Mouse (Mus musculus): ENCODE results near the gene Celsr3. TPM values are rescaled to one million over a fixed set of nuclear protein-coding genes. Genes with fewer than 3 reads are reported as not detected.

Celsr3 gene
- polyA plus RNA-seq (2016; fragmentation: Nextera tagmentation; extraction: Ambion mirVana): 3.1 and 5.0 TPM in 2 replicates

DNA sequence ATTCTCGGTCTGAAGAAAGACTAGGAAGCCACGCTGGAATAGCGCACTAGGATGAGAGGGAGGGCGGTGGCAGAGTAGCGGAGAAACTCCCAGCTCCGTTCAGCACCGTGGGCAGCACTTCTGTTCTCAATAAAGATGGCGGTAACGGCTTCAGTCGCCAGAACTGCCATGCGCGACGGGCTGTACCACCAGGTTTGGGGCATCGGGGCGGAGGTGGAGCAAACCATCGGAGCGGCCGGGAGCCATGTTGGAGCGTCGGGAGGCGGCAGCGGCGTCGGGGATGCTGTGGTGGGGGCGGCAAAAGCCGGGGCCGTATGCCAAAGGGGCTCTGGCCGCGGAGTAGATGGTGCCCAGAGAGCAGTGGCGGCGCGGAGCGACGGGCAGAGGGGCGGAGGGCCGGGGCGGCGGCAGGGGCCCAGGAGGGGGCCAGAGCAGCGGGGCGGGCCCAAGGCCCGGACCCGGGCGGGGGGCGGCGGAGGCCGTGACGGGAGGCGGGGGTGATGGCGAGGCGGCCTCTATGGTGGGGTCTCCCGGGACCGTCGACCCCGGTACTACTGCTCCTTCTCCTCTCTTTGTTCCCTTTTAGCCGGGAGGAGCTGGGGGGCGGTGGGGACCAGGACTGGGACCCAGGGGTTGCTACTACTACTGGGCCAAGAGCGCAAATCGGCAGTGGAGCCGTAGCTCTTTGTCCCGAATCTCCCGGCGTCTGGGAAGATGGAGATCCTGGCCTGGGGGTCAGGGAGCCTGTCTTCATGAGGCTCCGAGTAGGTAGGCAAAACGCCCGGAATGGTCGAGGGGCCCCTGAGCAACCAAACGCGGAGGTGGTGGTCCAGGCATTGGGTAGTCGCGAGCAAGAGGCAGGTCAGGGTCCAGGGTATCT, at the start of gene Celsr3:
TSS of gene Celsr3 (plus strand) at position 501 of the 880 bp plus-strand sequence.
- Histone ChIP-seq H3K27ac (replicated peaks) (peak within 1 kb of the TSS; percentile 82), H3K36me3 (peaks cover 29% of the 10 kb centered on the region; the same call in 1 of the 2 replicates), H3K4me3 (peak within 1 kb of the TSS; percentile 68), H3K27me3 (ENCODE audit: low read depth, poor library complexity, severe bottlenecking) (peaks cover 84% of the 10 kb centered on the region), H3K9me3 (replicated peaks) (no peaks in the 10 kb centered on the region), H3K4me1 (peaks cover 46% of the 10 kb centered on the region)
- 2% methylated on average over 69 of the region's 70 CpGs for WGBS
- peak; percentile 89 for DNase-seq (ENCODE audit: low spot score)

DNA sequence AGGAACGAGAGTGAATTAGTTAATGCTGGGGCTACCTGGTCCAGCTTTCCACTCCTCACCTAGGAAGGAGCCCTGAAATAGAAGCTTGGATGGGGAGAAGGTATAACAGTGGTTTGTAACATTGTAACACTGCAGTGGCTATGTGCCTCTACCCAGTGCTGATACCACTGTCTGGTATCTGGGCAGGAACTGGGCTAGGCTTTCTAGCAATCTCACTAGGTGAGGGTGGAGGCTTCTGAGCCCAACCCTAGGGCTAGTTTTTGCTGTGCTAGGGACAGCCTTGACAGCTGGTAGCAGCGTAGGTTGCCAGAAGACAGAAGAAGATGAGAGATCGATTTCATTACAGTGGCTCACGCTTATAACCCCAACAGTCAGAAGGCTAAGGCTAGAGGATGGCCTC, 49.5 kb upstream of the Celsr3 start:
- peaks cover 38% of the 10 kb centered on the region for H3K4me1 ChIP-seq
- H3K4me3 ChIP-seq: no peak overlapping the region
- 95% methylated on average over 4 of the region's 4 CpGs for WGBS
- peaks cover 8% of the 10 kb centered on the region for H3K9me3 ChIP-seq (replicated peaks)
- no peaks in the 10 kb centered on the region for H3K27me3 ChIP-seq (ENCODE audit: low read depth, poor library complexity, severe bottlenecking)
- no peak for DNase-seq (ENCODE audit: low spot score)
- H3K36me3 ChIP-seq: no peaks in the 10 kb centered on the region
- no peak overlapping the region for H3K27ac ChIP-seq (replicated peaks)

DNA sequence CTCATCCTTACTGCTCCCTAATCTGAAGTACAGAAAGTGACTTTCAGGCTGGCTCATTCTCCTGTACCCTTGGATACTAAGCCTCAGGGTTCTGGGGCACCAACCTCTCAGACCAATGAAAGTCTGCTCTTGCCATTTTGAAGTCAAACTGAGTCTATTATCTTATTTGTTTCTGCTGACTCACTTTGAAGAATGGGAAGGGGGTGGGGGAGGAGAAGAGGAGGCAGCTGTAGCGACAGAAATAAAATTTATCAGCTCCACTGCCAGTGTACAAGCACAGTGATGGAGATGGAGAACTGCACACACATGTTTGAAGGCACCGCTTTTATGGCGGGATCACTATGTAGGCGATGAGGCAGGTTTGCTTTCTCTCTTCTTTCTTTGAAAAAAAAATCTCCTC, 48.8 kb upstream of the Celsr3 start:
- WGBS: 84% methylated on average over 4 of the region's 4 CpGs
- Histone ChIP-seq H3K36me3 (no peaks in the 10 kb centered on the region), H3K27me3 (ENCODE audit: low read depth, poor library complexity, severe bottlenecking) (no peaks in the 10 kb centered on the region), H3K4me1 (peaks cover 44% of the 10 kb centered on the region), H3K27ac (replicated peaks) (no peak overlapping the region), H3K4me3 (no peak overlapping the region), H3K9me3 (replicated peaks) (peaks cover 8% of the 10 kb centered on the region)
- DNase-seq (ENCODE audit: low spot score): no peak

DNA sequence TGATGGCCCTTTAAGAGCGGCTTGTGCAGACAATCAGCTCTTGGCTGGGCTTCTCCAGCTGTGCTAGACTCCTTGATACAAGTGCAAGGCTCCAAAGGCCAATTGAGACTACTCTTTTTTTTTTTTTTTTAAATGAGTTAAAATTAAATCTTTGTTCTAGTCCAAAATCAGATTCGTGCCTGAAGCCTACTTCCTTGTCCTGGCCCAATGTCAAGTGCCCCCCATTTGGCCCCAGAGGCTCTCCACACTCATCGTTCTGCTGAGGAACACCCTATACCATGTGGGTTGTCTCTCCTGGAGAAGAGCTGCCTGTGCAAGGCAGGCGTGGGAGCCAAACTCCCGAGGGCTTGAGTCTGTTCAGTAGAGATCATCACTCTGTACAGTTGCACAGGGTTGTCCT, 45.2 kb upstream of the Celsr3 start:
- peaks cover 1% of the 10 kb centered on the region; the same call in 1 of the 2 replicates for H3K36me3 ChIP-seq

DNA sequence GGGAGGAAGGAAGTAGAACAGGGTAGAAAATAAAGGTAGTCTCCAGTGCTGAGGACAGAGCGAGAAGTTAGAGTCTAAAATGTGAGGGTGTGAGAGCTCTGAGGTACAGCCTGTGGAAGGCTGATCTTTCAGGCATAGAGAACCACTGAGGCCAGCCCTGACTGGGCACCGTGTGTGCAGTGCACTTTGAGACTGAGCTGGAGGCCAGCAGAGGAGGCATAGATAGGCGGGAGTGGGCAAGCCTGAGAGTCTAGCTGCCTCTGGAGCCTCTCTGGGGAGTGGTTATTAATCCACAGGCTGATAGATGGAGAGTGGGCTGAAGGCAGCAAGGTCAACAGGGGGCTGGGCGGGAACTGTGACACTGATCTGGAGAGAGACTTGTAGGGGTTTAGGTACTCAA, 44.2 kb upstream of the Celsr3 start:
- WGBS: 74% methylated on average over 4 of the region's 4 CpGs
- no peak for DNase-seq (ENCODE audit: low spot score)
- Histone ChIP-seq H3K4me1 (peaks cover 57% of the 10 kb centered on the region), H3K4me3 (no peak overlapping the region), H3K27ac (replicated peaks) (peak overlapping the region; percentile 98; the same call in 1 of the 2 replicates), H3K9me3 (replicated peaks) (no peaks in the 10 kb centered on the region), H3K36me3 (peaks cover 11% of the 10 kb centered on the region), H3K27me3 (ENCODE audit: low read depth, poor library complexity, severe bottlenecking) (no peaks in the 10 kb centered on the region)

More for the DNA sequence above, 45.2 kb upstream of the Celsr3 start:
- H3K27ac ChIP-seq (replicated peaks): no peak overlapping the region
- H3K27me3 ChIP-seq (ENCODE audit: low read depth, poor library complexity, severe bottlenecking): no peaks in the 10 kb centered on the region
- no peak overlapping the region for H3K4me3 ChIP-seq
- WGBS: 81% methylated on average over 5 of the region's 5 CpGs
- no peak for DNase-seq (ENCODE audit: low spot score)
- no peaks in the 10 kb centered on the region for H3K9me3 ChIP-seq (replicated peaks)
- H3K4me1 ChIP-seq: peaks cover 56% of the 10 kb centered on the region

DNA sequence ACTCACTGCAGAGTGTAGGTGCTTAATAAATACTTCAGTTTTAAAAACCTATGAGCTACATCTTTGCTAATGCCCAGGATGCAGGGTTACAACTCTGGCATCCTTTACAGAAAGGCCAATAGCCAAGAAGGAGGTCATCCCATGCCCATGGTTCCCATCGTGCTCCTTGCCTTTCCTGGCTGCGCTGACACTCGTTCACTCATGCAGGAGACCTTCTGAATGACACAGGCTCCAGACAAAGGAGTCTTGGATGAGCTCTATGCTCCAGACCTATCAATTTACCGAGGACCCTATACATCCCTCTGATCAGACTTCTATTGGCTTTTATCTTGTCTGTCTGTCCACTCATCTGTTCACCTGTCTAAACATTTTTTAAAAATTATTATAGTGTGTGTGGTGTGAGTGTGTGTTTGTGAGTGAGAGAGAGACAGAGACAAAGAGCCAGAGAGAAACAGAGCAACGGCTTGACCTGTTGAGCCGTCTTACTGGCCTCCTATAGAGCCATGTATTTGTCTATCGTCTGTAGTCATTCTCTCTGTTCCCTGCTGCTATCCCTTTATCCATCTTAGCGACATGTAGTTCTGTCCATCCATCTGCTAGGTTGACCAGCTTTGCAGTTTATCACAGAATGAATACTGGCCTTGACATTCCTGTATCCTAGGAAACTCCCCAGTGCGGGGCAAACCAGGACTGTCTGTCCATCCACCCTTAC, 43.1 kb upstream of the Celsr3 start:
- peak overlapping the region; percentile 98 for H3K27ac ChIP-seq (replicated peaks)
- H3K36me3 ChIP-seq: peaks cover 19% of the 10 kb centered on the region
- no peaks in the 10 kb centered on the region for H3K27me3 ChIP-seq (ENCODE audit: low read depth, poor library complexity, severe bottlenecking)
- peaks cover 64% of the 10 kb centered on the region for H3K4me1 ChIP-seq
- 18% methylated on average over 9 of the region's 9 CpGs for WGBS
- DNase-seq (ENCODE audit: low spot score): no peak
- H3K4me3 ChIP-seq: peak overlapping the region; percentile 90
- H3K9me3 ChIP-seq (replicated peaks): no peaks in the 10 kb centered on the region

DNA sequence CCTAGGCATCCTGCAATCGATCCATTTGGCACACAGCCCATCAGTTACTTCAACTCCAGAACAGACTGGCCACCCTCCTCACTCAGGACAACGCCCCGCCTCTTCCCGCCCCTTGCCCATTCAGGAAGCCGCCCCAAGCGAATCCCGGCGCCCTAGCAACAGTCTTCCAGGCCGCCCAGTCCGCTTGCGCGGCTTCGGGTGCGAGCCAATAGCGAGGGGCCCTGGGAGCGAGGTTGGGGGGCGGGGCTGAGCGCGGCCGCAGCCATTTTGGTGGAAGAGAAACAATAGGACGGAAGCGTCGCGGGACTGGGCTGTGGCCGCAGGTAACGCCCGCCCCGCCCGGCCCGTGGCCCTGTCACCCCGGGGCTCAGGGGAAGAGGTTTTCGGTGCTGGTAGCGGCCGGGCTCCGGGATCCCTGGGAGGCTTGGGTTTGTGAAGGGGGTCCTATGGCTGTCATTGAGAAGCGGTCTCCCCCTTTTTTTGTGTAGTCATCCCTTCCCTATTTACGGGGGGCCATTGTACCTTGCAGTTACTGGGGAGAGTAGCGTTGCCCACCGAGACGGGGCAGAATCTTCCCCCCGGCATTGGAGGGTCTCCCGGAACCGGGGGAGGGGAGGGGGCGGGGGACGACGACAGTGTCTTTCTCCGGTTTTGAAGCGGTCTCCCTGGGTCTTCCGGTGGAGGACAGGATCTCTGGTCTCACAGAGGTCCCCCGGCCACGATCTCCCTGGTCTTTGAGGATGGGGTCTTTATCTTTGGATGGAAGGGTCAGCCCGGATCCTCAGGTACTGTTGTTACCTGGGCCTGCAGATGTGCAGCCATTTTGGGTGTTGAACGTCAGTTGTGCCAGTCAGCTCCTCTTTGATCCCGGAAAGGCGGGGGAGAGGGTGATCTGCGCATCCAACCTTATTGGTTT, 42.3 kb upstream of the Celsr3 start, which contains the start of gene Ip6k2:
TSS of gene Ip6k2 (plus strand) at position 249 of the 916 bp plus-strand sequence.
- Histone ChIP-seq H3K27ac (replicated peaks) (peak within 1 kb of the TSS; percentile 98), H3K27me3 (ENCODE audit: low read depth, poor library complexity, severe bottlenecking) (no peaks in the 10 kb centered on the region), H3K4me3 (peak within 1 kb of the TSS; percentile 90), H3K36me3 (peaks cover 27% of the 10 kb centered on the region), H3K4me1 (peaks cover 72% of the 10 kb centered on the region), H3K9me3 (replicated peaks) (no peaks in the 10 kb centered on the region)
- peak; percentile 99 for DNase-seq (ENCODE audit: low spot score)
- WGBS: under 1% methylated on average over 56 of the region's 56 CpGs

DNA sequence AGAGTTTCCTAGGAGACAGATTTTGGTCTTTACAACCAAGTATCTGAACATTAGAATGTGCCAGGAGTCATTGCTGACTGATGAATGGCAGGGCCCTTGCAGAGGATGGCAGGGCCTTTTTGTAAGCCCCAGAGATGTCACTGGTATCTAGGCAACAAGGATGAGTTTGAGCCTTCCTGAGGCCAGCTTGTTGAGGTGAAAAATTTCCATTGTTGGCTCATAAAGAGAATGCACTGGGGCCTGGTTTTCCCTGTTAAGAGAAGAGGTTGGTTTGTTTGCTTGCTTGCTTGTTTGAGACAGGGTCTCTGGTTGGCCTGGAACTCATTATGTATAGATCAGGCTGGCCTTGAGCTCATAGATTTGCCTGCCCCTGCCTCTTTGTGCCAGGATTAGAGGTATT, 40.7 kb upstream of the Celsr3 start:
- Histone ChIP-seq H3K4me3 (peak overlapping the region; percentile 90), H3K9me3 (replicated peaks) (no peaks in the 10 kb centered on the region), H3K27ac (replicated peaks) (peak overlapping the region; percentile 98), H3K36me3 (peaks cover 28% of the 10 kb centered on the region), H3K4me1 (peaks cover 87% of the 10 kb centered on the region), H3K27me3 (ENCODE audit: low read depth, poor library complexity, severe bottlenecking) (no peaks in the 10 kb centered on the region)
- peak; percentile 58 for DNase-seq (ENCODE audit: low spot score)

DNA sequence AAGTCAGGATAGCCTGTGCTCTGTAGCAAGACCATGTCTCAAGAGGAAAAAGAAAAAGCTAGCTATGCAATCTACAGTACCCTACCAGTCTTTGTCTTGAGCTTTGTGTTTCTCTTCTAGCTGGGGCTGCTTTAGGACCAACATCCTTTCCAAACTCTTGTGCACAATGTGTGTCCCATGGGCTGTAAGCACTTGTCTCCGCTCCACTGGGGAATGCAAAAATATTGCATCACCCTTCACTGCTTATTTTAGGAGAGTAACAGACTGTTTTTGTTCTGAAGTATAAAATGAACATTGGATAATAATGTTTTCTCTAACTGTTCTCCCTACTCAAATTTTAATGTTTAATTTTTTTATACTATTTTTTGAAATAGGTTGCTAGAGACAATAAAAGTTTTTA, 39.6 kb upstream of the Celsr3 start:
- Histone ChIP-seq H3K9me3 (replicated peaks) (no peaks in the 10 kb centered on the region), H3K27ac (replicated peaks) (no peak overlapping the region), H3K4me1 (peaks cover 84% of the 10 kb centered on the region), H3K4me3 (peak overlapping the region; percentile 90), H3K36me3 (peaks cover 28% of the 10 kb centered on the region), H3K27me3 (ENCODE audit: low read depth, poor library complexity, severe bottlenecking) (no peaks in the 10 kb centered on the region)
- WGBS: 94% methylated on average over 1 of the region's 1 CpGs
- DNase-seq (ENCODE audit: low spot score): no peak

DNA sequence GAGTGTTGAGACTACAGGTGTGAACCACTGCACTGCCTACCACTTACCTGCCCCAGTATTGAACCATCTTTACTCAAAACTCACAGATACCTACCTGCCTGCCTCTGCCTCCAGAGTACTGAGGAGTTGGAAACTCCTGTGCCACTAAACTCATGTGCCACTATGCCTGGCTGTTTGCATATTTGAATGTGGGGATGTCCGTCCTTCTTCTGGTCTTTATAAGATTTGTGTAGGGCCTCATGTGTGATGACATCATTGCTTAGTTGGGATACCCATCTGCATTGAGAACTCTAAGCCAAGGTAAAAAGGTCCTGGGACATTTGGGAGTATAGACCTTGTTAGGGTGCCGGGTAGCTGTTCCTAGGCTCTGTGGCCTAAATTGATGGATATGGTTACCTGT, 39.0 kb upstream of the Celsr3 start:
- Histone ChIP-seq H3K4me1 (peaks cover 79% of the 10 kb centered on the region), H3K9me3 (replicated peaks) (no peaks in the 10 kb centered on the region), H3K4me3 (no peak overlapping the region), H3K27me3 (ENCODE audit: low read depth, poor library complexity, severe bottlenecking) (no peaks in the 10 kb centered on the region), H3K27ac (replicated peaks) (no peak overlapping the region), H3K36me3 (peaks cover 28% of the 10 kb centered on the region)
- DNase-seq (ENCODE audit: low spot score): no peak
- 98% methylated on average over 2 of the region's 2 CpGs for WGBS

DNA sequence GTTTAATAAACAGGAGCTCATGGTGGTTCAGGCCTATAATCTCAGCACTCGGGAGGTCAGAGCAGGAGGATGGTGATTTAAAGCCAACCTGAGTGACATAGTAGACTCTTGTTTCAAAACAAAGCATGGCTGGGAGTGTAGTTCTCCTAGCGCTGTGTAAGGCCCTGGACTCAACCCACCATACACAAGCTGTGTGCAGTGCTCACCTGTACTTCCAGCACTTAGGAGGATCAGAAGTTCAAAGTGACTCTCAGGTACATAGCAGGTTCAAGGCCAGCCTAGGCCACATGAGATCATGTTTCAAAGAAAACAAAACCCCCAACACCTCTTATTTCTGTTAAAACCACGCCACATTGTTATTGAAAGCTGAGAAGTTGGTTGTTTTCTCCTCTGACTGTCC, 37.4 kb upstream of the Celsr3 start:
- 87% methylated on average over 3 of the region's 3 CpGs for WGBS

DNA sequence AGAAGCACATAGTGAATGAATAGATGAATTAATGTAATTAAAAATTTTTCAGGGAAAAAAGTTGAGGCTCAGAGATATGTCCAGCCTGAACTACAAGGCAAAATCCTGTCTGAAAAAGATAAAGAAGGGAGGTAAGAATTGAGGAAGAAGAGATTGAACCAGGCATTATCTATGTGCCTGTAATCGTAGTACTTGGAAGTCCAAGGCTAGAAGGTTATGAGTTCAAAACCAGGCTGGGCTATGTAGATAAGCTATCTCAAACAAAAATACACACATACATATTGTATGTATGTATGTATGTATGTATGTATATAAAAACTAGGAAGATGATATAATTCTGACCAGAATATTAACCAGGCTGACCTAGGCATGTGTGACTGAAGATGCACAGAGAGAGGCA, 33.8 kb upstream of the Celsr3 start:
- H3K4me1 ChIP-seq: peaks cover 76% of the 10 kb centered on the region

More for the DNA sequence above, 37.4 kb upstream of the Celsr3 start:
- peaks cover 74% of the 10 kb centered on the region for H3K4me1 ChIP-seq
- no peak overlapping the region for H3K27ac ChIP-seq (replicated peaks)
- H3K36me3 ChIP-seq: peaks cover 31% of the 10 kb centered on the region
- H3K9me3 ChIP-seq (replicated peaks): no peaks in the 10 kb centered on the region
- no peaks in the 10 kb centered on the region for H3K27me3 ChIP-seq (ENCODE audit: low read depth, poor library complexity, severe bottlenecking)
- no peak for DNase-seq (ENCODE audit: low spot score)
- H3K4me3 ChIP-seq: no peak overlapping the region

More for the DNA sequence above, 33.8 kb upstream of the Celsr3 start:
- Histone ChIP-seq H3K27me3 (ENCODE audit: low read depth, poor library complexity, severe bottlenecking) (no peaks in the 10 kb centered on the region), H3K27ac (replicated peaks) (no peak overlapping the region), H3K36me3 (peaks cover 39% of the 10 kb centered on the region), H3K4me3 (no peak overlapping the region), H3K9me3 (replicated peaks) (no peaks in the 10 kb centered on the region)
- no peak for DNase-seq (ENCODE audit: low spot score)
- WGBS: 87% methylated on average over 1 of the region's 1 CpGs
